Mouse (Mus musculus) hindbrain, embryonic 15.5 days (tissue): ENCODE measurements at regions not wholly inside any gene's neighbourhood (a gene's known extent, or its start where the extent isn't known, plus 50 kb on each side); places are given as distances from the start of the nearest gene placed in this dataset.
"Not testable (repeated sequence)": the region's sequence is repeated elsewhere in the genome, so short reads cannot be mapped to it uniquely, and the experiment has no call there.

Experiments used
- ATAC-seq: fragments of 200-750 bp; cut with Nextera tagmentation; 2 replicates; pipeline ENCODE4 v1.8.0; 2017; ENCODE audit warnings: low read depth, moderate number of reproducible peaks, moderate TSS enrichment; ENCODE audit not compliant: low FRiP score
- H3K27ac ChIP-seq: fragments of 300-500 bp; sonication (generic); replicated peaks from 2 replicates; pipeline ENCODE4 v1.5.1; 2015; ENCODE audit warnings: mild to moderate bottlenecking, inconsistent platforms
- H3K27me3 ChIP-seq: fragments of 300-500 bp; sonication (generic); 2 replicates; pipeline ENCODE4 v1.6.1; 2015; ENCODE audit warnings: control low read depth, inconsistent platforms
- H3K36me3 ChIP-seq: fragments of 300-500 bp; sonication (generic); 2 replicates; pipeline ENCODE4 v1.6.1; 2015; ENCODE audit warnings: control low read depth, inconsistent platforms
- H3K4me1 ChIP-seq: fragments of 300-500 bp; sonication (generic); replicated peaks from 2 replicates; pipeline ENCODE4 v1.6.1; 2015; ENCODE audit warnings: control low read depth, inconsistent platforms
- H3K4me2 ChIP-seq: fragments of 300-500 bp; sonication (generic); 2 replicates; pipeline ENCODE4 v1.6.1; 2015; ENCODE audit warnings: moderate library complexity, mild to moderate bottlenecking, inconsistent platforms
- H3K4me3 ChIP-seq: fragments of 300-500 bp; sonication (generic); 2 replicates; pipeline ENCODE4 v1.5.1; 2015; ENCODE audit warnings: mild to moderate bottlenecking, inconsistent platforms
- H3K9ac ChIP-seq: fragments of 300-500 bp; sonication (generic); 2 replicates; pipeline ENCODE4 v1.6.1; 2015; ENCODE audit warnings: inconsistent platforms
- H3K9me3 ChIP-seq: fragments of 300-500 bp; sonication (generic); 2 replicates; pipeline ENCODE4 v1.6.1; 2016; ENCODE audit warnings: control low read depth, inconsistent platforms
- WGBS: fragments of 180-500 bp; shearing (Covaris S2); methylation state at CpG from one replicate; pipeline ENCODE4 v1.1.7; 2015; 5-methylcytosine and 5-hydroxymethylcytosine counted together

- no peak overlapping the region for H3K4me3 ChIP-seq
- 79% methylated on average over 10 of the region's 10 CpGs for WGBS
- no peaks in the 10 kb centered on the region for H3K4me1 ChIP-seq
- no peaks in the 10 kb centered on the region for H3K27me3 ChIP-seq
- H3K4me2 ChIP-seq = no peak overlapping the region
- no peak overlapping the region for H3K27ac ChIP-seq
- no peak for ATAC-seq
- H3K9me3 ChIP-seq = no peaks in the 10 kb centered on the region
- no peak overlapping the region for H3K9ac ChIP-seq
- H3K36me3 ChIP-seq = no peaks in the 10 kb centered on the region
Observed at GRCm38 (mm10) chr6:140218789-140219188, 177.5 kb upstream of the Plcz1 start.

- Histone ChIP-seq H3K4me2 (no peak overlapping the region), H3K9ac (no peak overlapping the region), H3K27ac (no peak overlapping the region), H3K36me3 (no peaks in the 10 kb centered on the region), H3K4me3 (no peak overlapping the region), H3K4me1 (no peaks in the 10 kb centered on the region), H3K27me3 (no peaks in the 10 kb centered on the region), H3K9me3 (no peaks in the 10 kb centered on the region)
- WGBS = 68% methylated on average over 2 of the region's 2 CpGs
- no peak for ATAC-seq
Observed at GRCm38 (mm10) chr6:140212403-140212802, 171.1 kb upstream of the Plcz1 start.

GRCm38 (mm10) chr6:140210141-140210540 is 168.9 kb upstream of the Plcz1 start:
- Histone ChIP-seq H3K4me1 (no peaks in the 10 kb centered on the region), H3K27ac (no peak overlapping the region), H3K9me3 (no peaks in the 10 kb centered on the region), H3K4me2 (no peak overlapping the region), H3K27me3 (no peaks in the 10 kb centered on the region), H3K9ac (no peak overlapping the region), H3K4me3 (no peak overlapping the region), H3K36me3 (no peaks in the 10 kb centered on the region)
- no peak for ATAC-seq
- WGBS = 89% methylated on average over 6 of the region's 6 CpGs

- Histone ChIP-seq H3K9ac (no peak overlapping the region), H3K36me3 (no peaks in the 10 kb centered on the region), H3K4me1 (no peaks in the 10 kb centered on the region), H3K27me3 (no peaks in the 10 kb centered on the region), H3K4me2 (no peak overlapping the region), H3K4me3 (no peak overlapping the region), H3K27ac (no peak overlapping the region), H3K9me3 (no peaks in the 10 kb centered on the region)
- 74% methylated on average over 14 of the region's 14 CpGs for WGBS
- no peak for ATAC-seq
Observed at GRCm38 (mm10) chr6:140209083-140209482, 167.8 kb upstream of the Plcz1 start.

DNA sequence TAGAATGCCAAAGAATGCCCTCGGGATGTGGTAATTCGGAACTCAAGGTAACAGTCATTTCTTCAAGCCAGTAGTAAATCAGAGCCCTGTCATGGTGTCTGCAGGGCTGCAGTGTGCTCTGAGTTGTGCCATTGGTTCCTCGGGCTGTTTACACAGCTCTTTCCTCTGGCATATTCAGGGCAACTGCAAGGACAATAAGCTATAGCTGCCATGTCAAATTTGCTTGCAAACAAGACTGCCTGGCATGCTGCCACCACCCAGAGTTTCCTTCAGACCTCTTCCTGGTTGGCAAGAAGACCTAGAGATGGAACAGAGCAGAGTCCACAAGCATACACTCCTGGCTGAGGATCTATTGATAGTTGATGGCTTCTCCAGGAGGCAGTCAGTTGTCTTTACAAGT is 167.1 kb upstream of the Plcz1 start:
- Histone ChIP-seq H3K27ac (no peak overlapping the region), H3K4me2 (no peak overlapping the region), H3K27me3 (no peaks in the 10 kb centered on the region), H3K4me1 (no peaks in the 10 kb centered on the region), H3K9ac (no peak overlapping the region), H3K9me3 (no peaks in the 10 kb centered on the region), H3K36me3 (no peaks in the 10 kb centered on the region), H3K4me3 (no peak overlapping the region)
- ATAC-seq = 0 out of 2 replicates have a peak, but pooled peaks have one; percentile 52
- WGBS = 66% methylated on average over 3 of the region's 3 CpGs

DNA sequence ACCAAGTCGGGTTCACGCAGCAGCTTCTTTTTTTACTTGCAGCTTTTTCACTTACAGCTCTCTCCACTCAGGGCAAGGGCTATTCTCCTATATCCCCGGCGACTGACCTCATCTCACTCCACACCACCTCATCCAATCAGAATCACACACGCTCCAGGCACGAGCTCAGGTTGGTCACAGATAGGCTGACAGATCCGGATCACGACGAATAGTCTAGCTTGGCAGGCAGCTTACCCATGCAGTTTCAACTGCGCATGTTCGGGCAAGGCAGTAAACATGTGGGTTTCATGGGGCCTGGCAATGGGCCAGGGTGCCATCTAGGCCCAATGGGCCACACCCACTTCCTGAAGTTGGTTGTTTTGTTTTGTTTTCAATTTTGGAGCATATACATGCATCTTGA is 165.4 kb upstream of the Plcz1 start:
- H3K36me3 ChIP-seq, H3K9me3 ChIP-seq, H3K4me3 ChIP-seq, H3K9ac ChIP-seq, ATAC-seq, H3K4me2 ChIP-seq, H3K27me3 ChIP-seq, H3K27ac ChIP-seq, H3K4me1 ChIP-seq: not testable (repeated sequence)
- WGBS = 89% methylated on average over 11 of the region's 11 CpGs

- H3K36me3 ChIP-seq = no peaks in the 10 kb centered on the region
- H3K4me1 ChIP-seq = no peaks in the 10 kb centered on the region
- no peak overlapping the region for H3K9ac ChIP-seq
- no peak overlapping the region for H3K27ac ChIP-seq
- no peaks in the 10 kb centered on the region for H3K27me3 ChIP-seq
- no peak overlapping the region for H3K4me3 ChIP-seq
- H3K9me3 ChIP-seq = no peaks in the 10 kb centered on the region
- H3K4me2 ChIP-seq = no peak overlapping the region
- 77% methylated on average over 1 of the region's 1 CpGs for WGBS
- ATAC-seq = no peak
Observed at GRCm38 (mm10) chr6:140201356-140201755, 160.1 kb upstream of the Plcz1 start.

DNA sequence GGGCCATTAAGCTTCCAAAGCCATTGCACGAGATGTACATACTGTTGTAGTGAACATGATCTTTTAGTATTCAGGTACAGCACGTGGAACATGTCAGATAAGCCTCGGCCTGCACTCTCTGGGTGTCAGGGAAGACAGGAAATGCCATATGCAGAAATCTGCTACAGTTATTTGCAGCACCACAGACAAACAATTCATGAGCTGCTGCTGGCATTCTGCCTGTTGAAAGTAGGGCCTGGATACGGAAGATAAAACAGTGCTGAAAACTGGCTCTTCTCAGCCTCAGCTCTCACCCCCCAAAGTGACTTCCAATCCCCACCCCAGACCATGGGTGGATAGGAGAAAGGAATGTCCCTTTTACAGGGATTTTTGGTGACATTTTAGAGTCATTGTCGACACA is 159.1 kb upstream of the Plcz1 start:
- no peak overlapping the region for H3K27ac ChIP-seq
- H3K4me1 ChIP-seq = no peaks in the 10 kb centered on the region
- 83% methylated on average over 5 of the region's 5 CpGs for WGBS
- H3K36me3 ChIP-seq = no peaks in the 10 kb centered on the region
- no peak for ATAC-seq
- H3K27me3 ChIP-seq = no peaks in the 10 kb centered on the region
- H3K4me3 ChIP-seq = no peak overlapping the region
- no peak overlapping the region for H3K9ac ChIP-seq
- H3K4me2 ChIP-seq = no peak overlapping the region
- H3K9me3 ChIP-seq = no peaks in the 10 kb centered on the region

DNA sequence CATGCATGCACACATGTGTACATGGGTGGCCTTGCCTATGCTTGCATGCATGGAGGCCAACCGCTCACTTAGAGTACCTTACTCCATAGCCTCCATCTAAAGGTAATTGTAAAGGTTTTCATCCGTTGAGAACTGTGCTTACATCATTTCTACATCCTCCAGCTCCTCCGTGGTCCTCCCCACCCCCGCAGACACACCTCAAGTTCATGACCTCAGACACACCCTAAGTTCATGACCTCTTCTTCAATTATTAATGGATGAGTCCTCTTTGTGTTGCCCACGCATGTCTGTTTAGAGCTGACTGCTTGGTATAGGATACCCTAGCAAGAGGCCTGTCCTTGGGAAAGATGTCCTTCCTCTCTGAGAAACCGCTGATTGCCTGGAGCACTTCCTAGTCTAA is 156.8 kb upstream of the Plcz1 start:
- 86% methylated on average over 6 of the region's 6 CpGs for WGBS
- H3K27ac ChIP-seq = no peak overlapping the region

DNA sequence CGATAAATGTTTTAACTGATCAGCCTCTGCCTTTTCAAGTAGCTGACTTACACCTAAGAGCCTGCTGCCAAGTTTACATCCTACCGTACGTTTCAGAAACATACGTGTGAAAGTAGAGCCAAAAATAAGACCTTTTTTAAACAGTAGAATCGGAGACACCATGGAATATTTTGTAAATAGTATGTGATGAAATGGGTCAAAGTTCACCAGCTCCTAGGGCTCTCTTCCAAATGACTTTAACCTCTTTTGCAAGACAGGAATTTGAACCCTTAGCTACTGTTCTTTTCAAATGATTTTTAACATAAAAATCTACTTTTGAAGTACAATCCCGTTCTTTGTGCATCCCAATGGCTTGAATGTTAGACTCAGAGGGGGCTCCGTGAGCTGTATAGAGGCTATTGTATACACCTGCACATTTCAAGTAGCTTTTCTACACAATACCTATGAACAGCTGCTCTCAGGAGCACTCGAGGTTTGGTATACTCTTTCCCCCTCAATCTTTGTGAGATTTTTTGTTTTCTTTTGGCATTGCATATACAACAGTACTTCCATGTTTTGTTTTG is 155.9 kb upstream of the Plcz1 start:
- H3K9ac ChIP-seq = no peak overlapping the region
- H3K36me3 ChIP-seq = no peaks in the 10 kb centered on the region
- H3K27me3 ChIP-seq = no peaks in the 10 kb centered on the region
- no peak for ATAC-seq
- no peaks in the 10 kb centered on the region for H3K9me3 ChIP-seq
- H3K4me1 ChIP-seq = peaks cover 11% of the 10 kb centered on the region
- H3K4me2 ChIP-seq = no peak overlapping the region
- 83% methylated on average over 8 of the region's 8 CpGs for WGBS
- no peak overlapping the region for H3K27ac ChIP-seq
- no peak overlapping the region for H3K4me3 ChIP-seq

More for the DNA sequence above, 156.8 kb upstream of the Plcz1 start:
- Histone ChIP-seq H3K36me3 (no peaks in the 10 kb centered on the region), H3K4me2 (no peak overlapping the region), H3K4me3 (no peak overlapping the region), H3K9ac (no peak overlapping the region), H3K9me3 (no peaks in the 10 kb centered on the region), H3K4me1 (peaks cover 10% of the 10 kb centered on the region), H3K27me3 (no peaks in the 10 kb centered on the region)
- no peak for ATAC-seq

GRCm38 (mm10) chr6:140194276-140194675 is 153.0 kb upstream of the Plcz1 start:
- Histone ChIP-seq H3K9me3 (no peaks in the 10 kb centered on the region), H3K4me3 (no peak overlapping the region), H3K9ac (no peak overlapping the region), H3K4me2 (no peak overlapping the region), H3K27me3 (no peaks in the 10 kb centered on the region), H3K4me1 (peaks cover 11% of the 10 kb centered on the region), H3K27ac (no peak overlapping the region), H3K36me3 (no peaks in the 10 kb centered on the region)
- no peak for ATAC-seq
- WGBS = 90% methylated on average over 2 of the region's 2 CpGs

DNA sequence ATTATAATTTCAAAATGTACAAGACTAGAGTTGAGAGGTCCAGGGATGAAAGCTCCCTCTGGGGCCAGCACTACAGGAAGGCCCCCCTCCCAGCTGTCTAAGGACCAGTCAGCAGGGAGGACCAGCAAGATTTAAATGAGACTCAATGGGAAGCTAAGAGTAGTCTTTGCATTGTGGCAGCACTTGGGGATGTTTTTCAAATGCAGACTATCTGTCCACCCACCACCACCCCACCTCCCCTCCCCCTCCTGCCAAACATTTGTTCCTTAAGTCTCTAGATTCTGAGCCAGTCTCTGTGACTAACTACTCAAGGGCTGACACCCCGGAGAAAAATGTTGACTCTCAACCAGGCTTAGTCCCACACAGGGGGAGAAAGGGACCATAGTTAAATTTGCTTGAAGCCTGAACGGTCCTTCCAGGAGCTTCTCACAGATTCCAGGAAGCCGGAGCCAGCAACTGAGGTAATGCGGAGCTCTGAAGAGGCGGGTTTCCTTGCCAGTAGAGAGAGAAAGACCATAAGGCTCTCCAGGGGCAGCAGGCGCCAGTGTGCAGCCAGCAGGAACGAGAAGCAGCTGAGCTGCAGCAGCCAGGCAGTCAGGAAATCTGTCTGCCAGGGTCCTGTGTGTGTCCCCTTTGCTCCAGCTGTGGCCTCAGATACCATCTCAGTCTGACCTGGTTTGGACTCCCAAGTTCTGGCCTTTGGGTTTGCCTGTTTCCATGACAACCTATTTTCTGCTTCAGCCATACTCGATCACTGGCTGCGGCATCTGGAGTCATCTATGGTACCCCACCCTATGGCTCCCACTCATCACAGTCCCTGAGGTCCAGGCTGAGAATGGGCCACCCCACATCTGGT is 152.1 kb upstream of the Plcz1 start:
- peaks cover 11% of the 10 kb centered on the region for H3K4me1 ChIP-seq
- H3K9ac ChIP-seq = no peak overlapping the region
- no peaks in the 10 kb centered on the region for H3K9me3 ChIP-seq
- no peaks in the 10 kb centered on the region for H3K27me3 ChIP-seq
- peak; percentile 43; the same call in 1 of the 2 replicates for ATAC-seq
- H3K27ac ChIP-seq = peak overlapping the region; percentile 39; the same call in 1 of the 2 replicates
- H3K36me3 ChIP-seq = no peaks in the 10 kb centered on the region
- peak overlapping the region; percentile 23; the same call in 1 of the 2 replicates for H3K4me2 ChIP-seq
- H3K4me3 ChIP-seq = no peak overlapping the region
- 16% methylated on average over 9 of the region's 9 CpGs for WGBS
